Mouse (Mus musculus) E14TG2a.4 (cell line): ENCODE results near the gene Rab8a.

ENCODE experiments used
- H3K27me3 ChIP-seq: 2 replicates; pipeline ENCODE4 v1.6.1; 2014; ENCODE audit warnings: low read length, control low read depth; ENCODE audit not compliant: insufficient read depth
- H3K36me3 ChIP-seq: 2 replicates; pipeline ENCODE4 v1.6.1; 2014; ENCODE audit warnings: low read length, control low read depth; ENCODE audit not compliant: insufficient read depth
- H3K4me1 ChIP-seq: replicated peaks from 2 replicates; pipeline ENCODE4 v1.6.1; 2014; ENCODE audit warnings: low read depth, low read length, control low read depth
- H3K4me3 ChIP-seq: replicated peaks from 2 replicates; pipeline ENCODE4 v1.5.1; 2014; ENCODE audit warnings: mild to moderate bottlenecking, low read length
- H3K9me3 ChIP-seq: 2 replicates; pipeline ENCODE4 v1.6.1; 2014; ENCODE audit warnings: low read length, control low read depth
- CTCF ChIP-seq: conservative IDR thresholded peaks from 2 replicates; pipeline ENCODE4 v1.5.1; 2014; ENCODE audit warnings: low read length
- NANOG ChIP-seq: IDR thresholded peaks from 2 replicates; pipeline ENCODE4 v1.6.1; 2014; ENCODE audit warnings: borderline replicate concordance, low read length, mixed read lengths
- POU5F1 ChIP-seq: IDR thresholded peaks from 2 replicates; pipeline ENCODE4 v1.6.1; 2014; ENCODE audit warnings: low read length, borderline replicate concordance

The Rab8a gene

GRCm38 (mm10) chr8:72132417-72132816 lies 28.6 kb upstream of the Rab8a start:
- TF ChIP-seq POU5F1, result no peak
- TF ChIP-seq NANOG, result no peak
- no peak for TF ChIP-seq CTCF
- Histone ChIP-seq H3K9me3 (no peaks in the 10 kb centered on the region), H3K4me3 (no peak overlapping the region), H3K36me3 (no peaks in the 10 kb centered on the region), H3K27me3 (peaks cover 9% of the 10 kb centered on the region), H3K4me1 (peaks cover 23% of the 10 kb centered on the region)

GRCm38 (mm10) chr8:72132891-72133290 lies 28.1 kb upstream of the Rab8a start:
- Histone ChIP-seq H3K36me3 (no peaks in the 10 kb centered on the region), H3K9me3 (no peaks in the 10 kb centered on the region), H3K4me1 (peaks cover 27% of the 10 kb centered on the region), H3K4me3 (no peak overlapping the region), H3K27me3 (peaks cover 9% of the 10 kb centered on the region)
- TF ChIP-seq NANOG (no peak), POU5F1 (no peak), CTCF (no peak)

GRCm38 (mm10) chr8:72133507-72133906 lies 27.5 kb upstream of the Rab8a start:
- peaks cover 3% of the 10 kb centered on the region for H3K36me3 ChIP-seq
- TF ChIP-seq NANOG, result no peak
- no peak for TF ChIP-seq CTCF
- TF ChIP-seq POU5F1, result no peak
- peaks cover 34% of the 10 kb centered on the region for H3K4me1 ChIP-seq
- peaks cover 9% of the 10 kb centered on the region for H3K27me3 ChIP-seq
- H3K4me3 ChIP-seq, result no peak overlapping the region
- no peaks in the 10 kb centered on the region for H3K9me3 ChIP-seq

- peak within 1 kb of the TSS; percentile 87 for H3K4me3 ChIP-seq
- H3K27me3 ChIP-seq, result peaks cover 9% of the 10 kb centered on the region
- peaks cover 36% of the 10 kb centered on the region for H3K4me1 ChIP-seq
- TF ChIP-seq POU5F1 (no peak), CTCF (no peak), NANOG (no peak)
- H3K9me3 ChIP-seq, result no peaks in the 10 kb centered on the region
- H3K36me3 ChIP-seq, result peaks cover 17% of the 10 kb centered on the region
These were observed 26.1 kb upstream of the Rab8a start, which contains the start of gene Tpm4 for GRCm38 (mm10) chr8:72134756-72135445. Gene Tpm4 (plus strand): TSS chr8:72134975.

GRCm38 (mm10) chr8:72135446-72136301 lies 25.3 kb upstream of the Rab8a start:
- Histone ChIP-seq H3K4me3 (peak overlapping the region; percentile 87), H3K27me3 (peaks cover 9% of the 10 kb centered on the region), H3K4me1 (peaks cover 36% of the 10 kb centered on the region), H3K9me3 (no peaks in the 10 kb centered on the region), H3K36me3 (peaks cover 25% of the 10 kb centered on the region)
- TF ChIP-seq CTCF (no peak), POU5F1 (no peak), NANOG (no peak)

GRCm38 (mm10) chr8:72136302-72136978 lies 24.6 kb upstream of the Rab8a start:
- peaks cover 32% of the 10 kb centered on the region for H3K36me3 ChIP-seq
- TF ChIP-seq POU5F1 (no peak), CTCF (no peak), NANOG (no peak)
- H3K9me3 ChIP-seq, result no peaks in the 10 kb centered on the region
- peaks cover 36% of the 10 kb centered on the region for H3K4me1 ChIP-seq
- peaks cover 9% of the 10 kb centered on the region for H3K27me3 ChIP-seq
- peak overlapping the region; percentile 87 for H3K4me3 ChIP-seq

- TF ChIP-seq CTCF (no peak), NANOG (no peak), POU5F1 (no peak)
- Histone ChIP-seq H3K27me3 (peaks cover 9% of the 10 kb centered on the region), H3K4me1 (peaks cover 38% of the 10 kb centered on the region), H3K9me3 (no peaks in the 10 kb centered on the region), H3K36me3 (peaks cover 42% of the 10 kb centered on the region), H3K4me3 (no peak overlapping the region)
These were observed 23.6 kb upstream of the Rab8a start for GRCm38 (mm10) chr8:72137431-72137830.

- TF ChIP-seq POU5F1, result no peak
- no peak for TF ChIP-seq NANOG
- TF ChIP-seq CTCF, result no peak
- H3K4me1 ChIP-seq, result peaks cover 45% of the 10 kb centered on the region
- H3K9me3 ChIP-seq, result no peaks in the 10 kb centered on the region
- H3K27me3 ChIP-seq, result peaks cover 9% of the 10 kb centered on the region
- peaks cover 52% of the 10 kb centered on the region for H3K36me3 ChIP-seq
- no peak overlapping the region for H3K4me3 ChIP-seq
These were observed 22.5 kb upstream of the Rab8a start for GRCm38 (mm10) chr8:72138456-72138855.
